In the genomic region with DNA sequence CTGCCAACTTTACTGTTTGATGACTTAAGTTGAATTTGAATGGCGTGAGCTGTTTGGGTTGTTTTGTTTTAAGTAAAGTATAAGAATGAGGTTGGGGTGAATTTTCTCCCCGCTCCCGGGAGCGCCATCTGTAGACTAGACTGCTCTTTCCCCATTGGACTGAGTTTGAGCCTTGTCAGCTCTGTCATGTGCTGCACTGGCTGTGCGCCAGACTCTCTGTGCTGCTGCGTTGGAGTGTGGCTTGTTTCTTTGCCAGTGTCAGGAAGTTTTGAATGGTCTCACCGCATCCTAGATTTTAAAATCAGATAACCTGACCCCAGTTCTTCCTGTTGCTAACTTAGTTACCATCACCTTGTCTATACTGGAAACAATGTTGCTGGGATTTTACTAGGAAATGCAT, we compare ENCODE assay signal across 8 mouse cellular contexts.
DNase-seq lines count a peak whose midpoint lies in the region; ATAC-seq and TF ChIP-seq lines count a peak whose summit lies in the region.

No protein-coding gene starts in this region.

- peak; percentile 29 for DNase-seq in left cerebral cortex, adult 11 months (ENCODE audit: low spot score)
- DNase-seq in left cerebral cortex, adult 8-10 months (ENCODE audit: low spot score in 2 of 2) = no peak
- DNase-seq in heart, postnatal 0 days (ENCODE audit: low spot score) = peak; percentile 91
- peak; percentile 37 to 50 for DNase-seq in layer of hippocampus, adult 2 months (ENCODE audit: low spot score in 2 of 2)
- DNase-seq in lung, postnatal 14 days = peak; percentile 77
- DNase-seq in thymus, adult 2 months = peak; percentile 41

- WGBS in heart, postnatal 0 days = 3% methylated on average over 7 of the region's 7 CpGs
- WGBS in thymus, adult 2 months = 2% methylated on average over 7 of the region's 7 CpGs

- TF ChIP-seq POLR2A in bone marrow macrophage, adult 2 months (IDR thresholded peaks at IDR 0.05; ENCODE audit: borderline replicate concordance, low read depth, low read length) = no peak
- no peak for TF ChIP-seq POLR2A in thymus, adult 2 months (IDR thresholded peaks at IDR 0.05; ENCODE audit: control insufficient read depth, extremely low read depth, insufficient read depth, low read length, poor library complexity)

- H3K9ac ChIP-seq in heart, postnatal 0 days (replicated peaks; ENCODE audit: low read depth, low read length) = no peak overlapping the region

- H3K9me3 ChIP-seq in heart, postnatal 0 days (replicated peaks; ENCODE audit: control insufficient read depth, low read length) = no peaks in the 10 kb centered on the region

- peak overlapping the region; percentile 43 for H3K4me2 ChIP-seq in heart, postnatal 0 days (ENCODE audit: low read depth, low read length)

- peak overlapping the region; percentile 52 for H3K27ac ChIP-seq in bone marrow macrophage, adult 2 months (ENCODE audit: insufficient read depth, low read depth, low read length)
- peak overlapping the region; percentile 50; the same call in 1 of the 2 replicates for H3K27ac ChIP-seq in heart, postnatal 0 days (ENCODE audit: low read depth)
- no peak overlapping the region for H3K27ac ChIP-seq in layer of hippocampus, adult 2 months
- no peak overlapping the region for H3K27ac ChIP-seq in thymus, adult 2 months (ENCODE audit: control insufficient read depth, insufficient read depth, low read length)

- TF ChIP-seq CTCF in bone marrow macrophage, adult 2 months (IDR thresholded peaks at IDR 0.05; ENCODE audit: low read depth, low read length) = no peak
- TF ChIP-seq CTCF in heart, postnatal 0 days (IDR thresholded peaks at IDR 0.05; ENCODE audit: low read depth) = peak; percentile 36
- peak; percentile 46 for TF ChIP-seq CTCF in layer of hippocampus, adult 2 months (conservative IDR thresholded peaks at IDR 0.05)
- no peak for TF ChIP-seq CTCF in thymus, adult 2 months (IDR thresholded peaks at IDR 0.05; ENCODE audit: borderline replicate concordance, control insufficient read depth, extremely low read depth, insufficient read depth, low read length, poor library complexity)

- no peak for TF ChIP-seq EP300 in heart, postnatal 0 days (IDR thresholded peaks at IDR 0.05; ENCODE audit: low read depth)

- peak; percentile 86 for ATAC-seq in erythroid progenitor cell, adult 5-6 weeks (replicated peaks; ENCODE audit: low FRiP score, poor library complexity, severe bottlenecking)
- ATAC-seq in heart, postnatal 0 days (ENCODE audit: insufficient read depth, low read depth) = peak; percentile 74

- peak overlapping the region; percentile 28; the same call in 1 of the 2 replicates for H3K4me3 ChIP-seq in bone marrow macrophage, adult 2 months (ENCODE audit: insufficient read depth, low read length)
- no peak overlapping the region for H3K4me3 ChIP-seq in heart, postnatal 0 days (ENCODE audit: low read depth, low read length)
- H3K4me3 ChIP-seq in layer of hippocampus, adult 2 months = no peak overlapping the region
- no peak overlapping the region for H3K4me3 ChIP-seq in thymus, adult 2 months (ENCODE audit: control insufficient read depth, insufficient read depth, low read length)

- no peaks in the 10 kb centered on the region for H3K27me3 ChIP-seq in heart, postnatal 0 days (ENCODE audit: control insufficient read depth, insufficient read depth, low read length)
- H3K27me3 ChIP-seq in thymus, adult 2 months (ENCODE audit: control insufficient read depth, insufficient read depth, low read length) = no peaks in the 10 kb centered on the region

- no peaks in the 10 kb centered on the region for H3K36me3 ChIP-seq in heart, postnatal 0 days (replicated peaks; ENCODE audit: control insufficient read depth, insufficient read depth, low read length)
- no peaks in the 10 kb centered on the region for H3K36me3 ChIP-seq in thymus, adult 2 months (ENCODE audit: control insufficient read depth, insufficient read depth, low read length)

- H3K4me1 ChIP-seq in bone marrow macrophage, adult 2 months (ENCODE audit: control insufficient read depth, insufficient read depth, low read length) = peaks cover 11% of the 10 kb centered on the region
- H3K4me1 ChIP-seq in heart, postnatal 0 days (ENCODE audit: control insufficient read depth, insufficient read depth) = peaks cover 74% of the 10 kb centered on the region
- H3K4me1 ChIP-seq in thymus, adult 2 months (replicated peaks; ENCODE audit: control insufficient read depth, insufficient read depth, low read length) = 0 out of 2 replicates have a peak, but pooled peaks cover 4% of the 10 kb centered on the region

Comparison
In these comparisons a context has a peak if more than half of its experiments do, and no peak if none do; other contexts are left out.
1. DNase-seq: peak in left cerebral cortex, adult 11 months (single experiment), heart, postnatal 0 days (single experiment), layer of hippocampus, adult 2 months (2 of 2), lung, postnatal 14 days (single experiment) and thymus, adult 2 months (single experiment); none in left cerebral cortex, adult 8-10 months (0 of 2).
2. H3K27ac ChIP-seq: peak in bone marrow macrophage, adult 2 months (single experiment) and heart, postnatal 0 days (single experiment); none in layer of hippocampus, adult 2 months (single experiment) and thymus, adult 2 months (single experiment).
3. CTCF ChIP-seq: peak in heart, postnatal 0 days (single experiment) and layer of hippocampus, adult 2 months (single experiment); none in bone marrow macrophage, adult 2 months (single experiment) and thymus, adult 2 months (single experiment).